Mouse (Mus musculus) limb, embryonic 14.5 days (tissue): Measurements from ENCODE around the gene Ate1. TPM values are rescaled to one million over a fixed set of nuclear protein-coding genes. Genes with fewer than 3 reads are reported as not detected.
"Not testable (repeated sequence)": the region's sequence is repeated elsewhere in the genome, so short reads cannot be mapped to it uniquely, and the experiment has no call there.

Experiments used
- ATAC-seq: fragments of 200-750 bp; cut with Nextera tagmentation; 2 replicates; pipeline ENCODE4 v1.8.0; 2017; ENCODE audit warnings: low read depth, moderate number of reproducible peaks, moderate TSS enrichment; ENCODE audit not compliant: low FRiP score
- DNase-seq: peaks from one replicate; pipeline ENCODE4 v3.0.0-alpha.2; 2015; ENCODE audit warnings: low spot score
- H3K27ac ChIP-seq: fragments of 300-500 bp; sonication (generic); replicated peaks from 2 replicates; pipeline ENCODE4 v1.5.1; 2014; ENCODE audit warnings: low read depth, mild to moderate bottlenecking, low read length, moderate library complexity, mixed read lengths
- H3K27me3 ChIP-seq: fragments of 300-500 bp; sonication (generic); 2 replicates; pipeline ENCODE4 v1.6.1; 2014; ENCODE audit warnings: low read length, mixed read lengths; ENCODE audit not compliant: control insufficient read depth, insufficient read depth
- H3K36me3 ChIP-seq: fragments of 300-500 bp; sonication (generic); 2 replicates; pipeline ENCODE4 v1.6.1; 2014; ENCODE audit warnings: mild to moderate bottlenecking, low read length, moderate library complexity, mixed read lengths; ENCODE audit not compliant: control insufficient read depth, insufficient read depth
- H3K4me1 ChIP-seq: fragments of 300-500 bp; sonication (generic); 2 replicates; pipeline ENCODE4 v1.6.1; 2014; ENCODE audit warnings: antibody characterized with exemption, low read length, mixed read lengths; ENCODE audit not compliant: control insufficient read depth, insufficient read depth
- H3K4me2 ChIP-seq: fragments of 300-500 bp; sonication (generic); replicated peaks from 2 replicates; pipeline ENCODE4 v1.6.1; 2014; ENCODE audit warnings: low read depth, mild to moderate bottlenecking, low read length, moderate library complexity; ENCODE audit not compliant: severe bottlenecking
- H3K4me3 ChIP-seq: fragments of 300-500 bp; sonication (generic); replicated peaks from 2 replicates; pipeline ENCODE4 v1.5.1; 2014; ENCODE audit warnings: low read length
- H3K9ac ChIP-seq: fragments of 300-500 bp; sonication (generic); 2 replicates; pipeline ENCODE4 v1.6.1; 2014; ENCODE audit warnings: mild to moderate bottlenecking, low read depth, low read length, moderate library complexity; ENCODE audit not compliant: severe bottlenecking
- H3K9me3 ChIP-seq: fragments of 300-500 bp; sonication (generic); 2 replicates; pipeline ENCODE4 v1.6.1; 2016; ENCODE audit warnings: low read length; ENCODE audit not compliant: control insufficient read depth
- POLR2A ChIP-seq: fragments of 200-500 bp; IDR thresholded peaks from 2 replicates; pipeline ENCODE4 v1.8.0; 2012; ENCODE audit warnings: inconsistent platforms, mild to moderate bottlenecking, moderate library complexity, borderline replicate concordance; ENCODE audit not compliant: insufficient read depth, insufficient read length; ENCODE audit errors: extremely low read depth
- WGBS: fragments of 180-500 bp; shearing (Covaris S2); extraction: QIAGEN DNeasy Blood & Tissue Kit; methylation state at CpG from one replicate; pipeline ENCODE4 v1.1.7; 2014; 5-methylcytosine and 5-hydroxymethylcytosine counted together
- polyA plus RNA-seq, 2 experiments: library from polyadenylated mRNA; depleted of rRNA in 1 of 2; stranded (reverse) in 1 of 2; unstranded in 1 of 2; fragments of >200 nt; fragmentation: Nextera tagmentation in 1 of 2; extraction: Ambion mirVana in 1 of 2; gene quantifications; 2 replicates each; pipeline versions ENCODE4 v1.2.1 to v1.2.3; 2012 to 2014

Gene Ate1
- polyA plus RNA-seq, 2 experiments: 12.9 to 47.8 TPM

DNA sequence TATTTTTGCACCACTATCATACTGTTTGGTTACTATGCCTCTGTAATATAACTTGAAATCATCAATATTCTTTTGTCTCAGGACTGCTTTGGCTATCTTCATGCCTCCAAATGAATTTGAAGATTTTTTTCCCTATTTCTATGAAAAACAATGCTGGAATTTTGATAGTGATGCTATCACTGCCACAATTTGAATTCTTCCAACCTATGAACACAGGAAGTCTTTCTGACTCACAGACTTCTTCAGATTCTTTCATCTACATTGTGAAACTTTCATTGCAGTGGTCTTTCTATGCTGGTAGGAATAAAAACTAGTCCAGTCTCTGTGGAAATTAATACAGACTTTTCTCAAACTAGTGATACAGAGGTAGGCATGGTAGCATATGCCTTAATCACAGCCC, 28.1 kb downstream of the Ate1 start:
- no peak for TF ChIP-seq POLR2A
- DNase-seq (no peak), ATAC-seq (no peak)
- Histone ChIP-seq H3K36me3 (peaks cover 3% of the 10 kb centered on the region; the same call in 1 of the 2 replicates), H3K27me3 (no peaks in the 10 kb centered on the region), H3K4me1 (no peaks in the 10 kb centered on the region), H3K9ac (no peak overlapping the region), H3K27ac (no peak overlapping the region), H3K4me2 (no peak overlapping the region), H3K4me3 (no peak overlapping the region), H3K9me3 (no peaks in the 10 kb centered on the region)

DNA sequence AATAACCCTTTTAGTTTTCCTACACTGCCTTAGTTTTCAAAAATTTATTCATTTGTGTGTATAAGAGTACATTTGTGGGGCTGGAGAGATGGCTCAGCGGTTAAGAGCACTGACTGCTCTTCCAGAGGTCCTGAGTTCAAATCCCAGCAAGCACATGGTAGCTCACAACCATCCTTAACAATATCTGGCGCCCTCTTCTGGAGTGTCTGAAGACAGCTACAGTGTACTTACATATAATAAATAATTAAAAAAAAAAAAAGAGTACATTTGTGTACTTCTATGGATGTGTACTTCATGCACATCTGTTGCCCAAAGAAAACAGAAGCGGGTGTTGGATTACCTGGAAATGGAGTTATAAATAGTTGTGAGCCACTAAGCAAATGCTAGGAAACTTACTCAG, 41.2 kb downstream of the Ate1 start:
- not testable (repeated sequence) for H3K9ac ChIP-seq, H3K4me3 ChIP-seq, H3K9me3 ChIP-seq, H3K4me2 ChIP-seq, ATAC-seq, DNase-seq, H3K4me1 ChIP-seq, H3K27me3 ChIP-seq, H3K27ac ChIP-seq
- peaks cover 15% of the 10 kb centered on the region for H3K36me3 ChIP-seq
- WGBS: 87% methylated on average over 3 of the region's 3 CpGs

DNA sequence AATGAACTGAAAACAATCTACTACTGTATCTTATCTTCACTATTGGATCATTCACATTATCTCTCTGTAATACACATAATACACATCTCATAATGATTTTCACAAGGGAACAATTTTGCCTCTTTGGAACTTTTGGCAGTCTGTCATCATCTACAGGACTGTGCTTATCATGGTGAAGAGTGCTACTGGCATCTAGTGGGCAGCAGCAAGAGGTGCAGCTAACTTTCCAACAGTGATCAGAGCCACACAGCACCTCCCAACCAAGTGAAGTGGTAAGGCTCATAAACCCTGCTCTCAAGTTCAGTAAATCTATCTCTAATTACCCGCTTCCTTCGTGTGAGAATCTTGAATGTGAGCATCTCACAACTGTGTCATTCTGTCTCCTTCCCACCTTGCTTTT, 44.2 kb downstream of the Ate1 start:
- peak; percentile 80 for ATAC-seq
- no peak overlapping the region for H3K9ac ChIP-seq
- DNase-seq: peak; percentile 56
- peaks cover 3% of the 10 kb centered on the region; the same call in 1 of the 2 replicates for H3K4me1 ChIP-seq
- TF ChIP-seq POLR2A: no peak
- H3K27ac ChIP-seq: no peak overlapping the region
- no peaks in the 10 kb centered on the region for H3K27me3 ChIP-seq
- 8% methylated on average over 2 of the region's 2 CpGs for whole genome bisulfite sequencing
- no peak overlapping the region for H3K4me3 ChIP-seq
- peaks cover 10% of the 10 kb centered on the region for H3K36me3 ChIP-seq
- H3K9me3 ChIP-seq: no peaks in the 10 kb centered on the region
- no peak overlapping the region for H3K4me2 ChIP-seq

DNA sequence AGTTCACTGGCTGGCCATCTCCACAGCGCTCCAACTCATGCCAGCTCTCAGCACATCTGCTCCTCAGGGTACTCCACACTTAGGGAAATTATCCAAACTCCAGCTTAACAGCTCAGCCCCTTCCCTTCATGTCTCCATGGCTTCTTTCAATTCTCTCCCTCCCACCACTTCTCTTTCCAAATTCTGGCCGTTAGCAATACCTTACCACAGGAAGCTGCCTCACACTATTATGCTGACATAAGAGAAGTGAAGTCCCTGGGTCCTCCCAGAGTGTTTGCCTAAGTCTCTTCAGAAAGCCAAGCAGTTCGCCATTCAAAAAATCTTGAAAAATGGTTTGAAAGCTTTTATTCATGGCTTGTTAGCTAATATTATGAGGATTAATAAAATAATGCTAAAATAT, 46.3 kb downstream of the Ate1 start:
- WGBS: 74% methylated on average over 3 of the region's 3 CpGs
- H3K4me3 ChIP-seq: no peak overlapping the region
- H3K9me3 ChIP-seq: no peaks in the 10 kb centered on the region
- no peak for DNase-seq
- no peak for TF ChIP-seq POLR2A
- peaks cover 6% of the 10 kb centered on the region; the same call in 1 of the 2 replicates for H3K36me3 ChIP-seq
- H3K27me3 ChIP-seq: no peaks in the 10 kb centered on the region
- no peak for ATAC-seq
- peaks cover 4% of the 10 kb centered on the region; the same call in 1 of the 2 replicates for H3K4me1 ChIP-seq
- H3K9ac ChIP-seq: no peak overlapping the region
- no peak overlapping the region for H3K4me2 ChIP-seq
- H3K27ac ChIP-seq: no peak overlapping the region

DNA sequence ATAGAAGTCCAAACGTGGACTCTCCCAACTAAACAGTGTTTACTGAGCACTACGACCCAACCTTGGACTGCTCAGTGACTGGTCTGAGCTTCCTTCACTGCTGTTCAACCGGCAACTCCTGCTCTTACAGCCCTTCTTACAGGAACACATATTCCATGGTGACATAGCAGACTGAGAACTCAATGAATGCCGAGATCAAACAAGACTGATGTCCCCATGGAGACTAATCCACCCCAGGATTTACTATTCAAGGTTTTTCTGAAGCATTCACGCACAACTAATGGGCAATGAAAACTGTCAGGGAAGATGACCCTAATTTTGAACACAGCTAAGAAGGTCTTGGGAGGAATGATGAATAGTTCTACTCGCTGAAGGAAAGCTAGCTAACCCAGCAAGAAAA, 47.5 kb downstream of the Ate1 start:
- Histone ChIP-seq H3K9ac (no peak overlapping the region), H3K4me2 (no peak overlapping the region), H3K4me3 (no peak overlapping the region), H3K4me1 (peaks cover 4% of the 10 kb centered on the region; the same call in 1 of the 2 replicates), H3K27ac (no peak overlapping the region), H3K36me3 (peaks cover 6% of the 10 kb centered on the region; the same call in 1 of the 2 replicates), H3K27me3 (no peaks in the 10 kb centered on the region), H3K9me3 (no peaks in the 10 kb centered on the region)
- DNase-seq: no peak
- no peak for ATAC-seq
- WGBS: 78% methylated on average over 6 of the region's 6 CpGs
- TF ChIP-seq POLR2A: no peak

DNA sequence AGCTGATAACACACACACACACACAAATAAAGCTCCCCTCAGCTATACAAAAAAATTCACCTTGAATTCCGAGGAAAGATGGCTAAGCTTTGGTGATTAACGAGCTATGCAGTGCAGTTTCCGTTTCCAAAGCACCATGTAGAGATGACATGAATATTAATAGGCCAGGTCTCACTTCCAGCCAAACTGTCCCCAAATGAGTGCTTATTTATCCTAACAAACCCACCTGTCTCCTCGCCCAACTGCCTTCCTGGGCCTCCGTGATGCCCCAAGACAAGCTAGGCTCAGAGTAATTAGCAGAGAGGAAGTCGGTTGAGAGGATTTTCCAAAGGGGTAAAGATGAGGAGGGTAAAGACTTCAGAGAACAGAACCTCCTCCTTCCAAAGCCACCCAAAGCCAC, 49.1 kb downstream of the Ate1 start:
- Histone ChIP-seq H3K4me3 (no peak overlapping the region), H3K4me1 (peaks cover 4% of the 10 kb centered on the region; the same call in 1 of the 2 replicates), H3K4me2 (no peak overlapping the region), H3K27ac (no peak overlapping the region), H3K36me3 (peaks cover 6% of the 10 kb centered on the region; the same call in 1 of the 2 replicates), H3K9ac (no peak overlapping the region), H3K27me3 (no peaks in the 10 kb centered on the region), H3K9me3 (no peaks in the 10 kb centered on the region)
- TF ChIP-seq POLR2A: no peak
- WGBS: 56% methylated on average over 6 of the region's 6 CpGs
- ATAC-seq (no peak), DNase-seq (no peak)
